Mouse (Mus musculus) lung, postnatal 36 days (tissue): Measurements from ENCODE around the gene Fads2.

Source experiments
- DNase-seq: peaks from one replicate; pipeline ENCODE4 v3.0.0; 2022; ENCODE audit warnings: mixed read lengths

The Fads2 gene

DNA sequence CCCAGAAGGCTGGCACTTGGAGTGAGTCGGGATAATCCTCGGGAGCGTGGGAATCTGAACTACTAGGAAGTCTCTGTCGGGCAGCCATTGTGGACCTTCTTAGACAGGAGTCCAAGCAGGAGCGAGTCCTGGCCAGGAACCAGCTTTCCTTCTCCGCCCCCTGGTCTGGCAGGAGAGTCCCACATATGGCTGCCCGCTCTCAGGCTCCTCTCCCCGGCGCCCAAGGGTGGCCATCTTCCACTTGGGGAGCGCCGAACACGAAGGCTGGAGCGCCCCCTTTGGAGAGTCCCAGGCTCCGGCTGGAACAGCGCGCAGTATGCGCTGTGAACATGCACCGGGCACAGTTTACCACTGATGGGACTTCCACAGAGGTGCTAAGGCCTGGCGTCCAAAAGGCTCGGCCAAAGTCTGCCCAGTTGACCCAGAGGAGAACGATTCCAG, 895 bp downstream of the Fads2 start:
- peak; percentile 88 for DNase-seq

DNA sequence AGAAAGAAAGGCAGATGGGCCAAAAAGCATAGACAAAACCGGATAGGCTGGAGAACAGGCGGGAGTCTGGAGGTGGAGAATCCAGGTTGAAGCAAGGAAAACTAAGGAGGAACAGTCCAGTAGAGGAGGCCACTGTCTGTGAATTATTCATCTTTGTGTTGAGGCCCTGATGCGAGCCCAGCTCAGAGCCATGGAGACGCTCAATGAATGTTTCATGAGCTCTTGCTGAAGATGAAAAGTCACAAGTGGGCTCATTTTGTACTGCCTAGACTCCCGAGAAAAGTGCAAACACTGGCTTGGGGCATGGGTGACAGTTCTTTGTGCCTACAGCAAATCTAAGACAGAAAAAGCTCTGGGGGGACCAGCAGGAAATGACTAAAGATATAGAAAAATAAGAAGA, 3.7 kb downstream of the Fads2 start:
- no peak for DNase-seq

DNA sequence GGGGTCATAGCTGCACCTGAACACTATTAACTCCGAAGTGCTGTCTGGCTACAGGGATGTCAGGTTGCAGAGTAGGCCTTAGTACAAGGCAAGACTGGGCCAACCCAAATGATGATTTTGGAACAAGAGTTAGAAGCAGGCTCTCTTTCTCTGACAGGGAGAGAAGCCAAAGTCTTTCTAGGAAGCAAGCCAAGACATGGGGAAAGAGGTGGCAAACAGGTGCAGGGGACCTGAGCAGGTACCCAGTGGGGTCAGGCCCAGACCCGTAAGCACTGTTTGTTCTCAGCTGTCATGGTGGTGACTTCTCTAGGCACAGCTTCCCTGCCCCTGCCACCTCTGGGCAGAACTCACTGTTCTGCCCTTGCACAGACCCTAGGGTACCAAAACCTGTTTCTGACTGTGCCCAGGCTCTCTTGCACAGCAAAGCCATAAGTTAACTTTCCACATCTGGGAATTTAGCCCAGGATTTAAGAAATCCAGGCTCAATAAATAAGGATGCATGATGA, 5.1 kb downstream of the Fads2 start:
- no peak for DNase-seq

DNA sequence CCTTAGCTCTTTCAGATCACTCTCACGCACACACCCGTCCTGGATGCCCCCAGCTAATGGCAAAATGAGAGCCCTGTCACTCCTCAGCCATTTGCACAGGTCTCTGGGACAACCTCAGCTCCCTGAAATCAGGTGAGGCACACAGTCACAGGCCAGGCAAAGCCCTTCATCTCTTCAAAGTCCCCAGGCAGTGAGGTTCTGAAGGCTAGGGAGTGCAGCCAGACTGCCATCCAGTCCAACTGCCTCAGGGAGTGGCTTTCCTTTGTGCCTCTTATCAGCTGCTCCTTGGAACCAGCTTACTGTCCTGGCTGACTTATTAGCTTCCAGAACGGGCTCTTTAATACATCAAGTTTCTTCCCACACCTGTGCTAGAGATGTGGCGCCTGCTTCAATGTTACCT, 6.9 kb downstream of the Fads2 start:
- no peak for DNase-seq

DNA sequence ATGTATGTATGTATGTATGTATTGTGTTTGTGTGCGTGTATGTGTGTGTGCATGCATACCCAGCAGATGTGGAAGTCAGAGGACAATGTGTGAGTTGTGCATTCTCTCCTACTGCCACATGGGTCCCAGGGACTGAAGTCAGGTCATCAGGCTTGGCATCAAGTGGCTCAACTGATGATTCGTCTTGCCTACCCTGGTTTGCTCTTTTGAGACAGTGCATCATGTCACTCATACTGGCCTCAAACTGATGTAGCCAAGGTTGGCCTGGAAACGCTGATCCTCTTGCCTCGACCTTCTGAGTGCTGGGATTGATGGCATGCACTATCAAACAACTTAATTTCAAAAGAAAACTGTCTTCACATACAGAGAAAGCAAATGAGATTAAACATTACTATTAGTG, 7.7 kb downstream of the Fads2 start:
- DNase-seq, result no peak

DNA sequence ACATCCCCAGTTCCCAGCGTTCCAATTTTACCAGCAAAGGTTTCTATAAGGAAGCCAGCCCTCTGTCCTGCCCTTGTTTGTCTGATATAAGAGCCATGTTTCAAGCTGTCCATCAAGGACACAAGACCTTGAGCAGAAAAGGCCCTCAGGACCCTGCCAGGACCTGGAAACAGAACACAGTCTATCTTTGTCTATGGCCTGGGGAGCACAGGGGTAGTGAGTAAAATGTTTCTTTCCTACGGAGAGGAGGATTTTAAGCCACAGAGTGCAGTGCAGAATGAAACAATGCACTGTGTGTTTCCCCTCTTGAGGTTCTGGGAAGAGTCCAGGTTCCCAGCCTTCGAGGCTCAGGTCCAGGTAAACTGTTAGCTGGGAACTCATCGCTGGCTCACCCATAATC, 14.6 kb downstream of the Fads2 start:
- DNase-seq, result no peak

GRCm38 (mm10) chr19:10085454-10085853, 16.1 kb downstream of the Fads2 start:
- no peak for DNase-seq

- DNase-seq, result no peak
Observed at GRCm38 (mm10) chr19:10082105-10082504, 19.4 kb downstream of the Fads2 start.

DNA sequence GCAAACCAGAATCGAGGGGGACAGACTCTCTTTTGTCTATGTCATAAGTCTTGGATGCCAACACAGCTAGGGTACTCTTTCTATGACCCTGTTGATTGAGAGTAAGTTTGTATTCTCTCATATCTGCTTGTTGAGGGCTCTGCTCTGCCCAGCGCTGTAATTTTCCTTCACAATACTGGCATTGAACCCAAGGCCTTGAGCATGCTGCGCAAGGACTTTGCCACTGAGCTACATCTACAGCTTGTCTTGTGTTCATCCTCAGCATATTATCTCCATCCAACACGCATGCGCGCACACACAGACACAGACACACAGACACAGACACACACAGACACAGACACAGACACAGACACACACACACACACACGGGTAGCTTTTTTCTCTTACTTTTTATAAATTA, 21.2 kb downstream of the Fads2 start:
- DNase-seq, result no peak

- no peak for DNase-seq
Observed at GRCm38 (mm10) chr19:10078392-10078791, 23.2 kb downstream of the Fads2 start.

DNA sequence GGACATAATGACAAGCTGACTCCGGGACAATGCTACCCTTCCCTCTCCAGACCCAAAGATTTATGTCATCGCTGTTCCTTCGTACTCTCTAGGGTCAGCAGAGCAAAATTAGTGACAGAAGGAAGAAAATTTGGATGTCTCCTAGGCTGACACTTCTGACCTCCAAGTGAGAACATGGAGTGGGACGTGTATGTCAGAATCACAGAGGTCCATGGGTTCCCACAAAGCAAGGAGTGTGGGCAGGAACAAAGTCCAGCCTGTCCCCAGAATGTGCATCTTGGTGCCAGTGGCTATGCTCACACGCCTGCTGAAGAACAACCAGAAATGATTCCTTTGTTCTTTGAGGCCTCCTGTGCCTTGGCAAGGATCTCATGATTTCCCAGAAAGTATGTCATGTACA, 28.4 kb downstream of the Fads2 start:
- no peak for DNase-seq

DNA sequence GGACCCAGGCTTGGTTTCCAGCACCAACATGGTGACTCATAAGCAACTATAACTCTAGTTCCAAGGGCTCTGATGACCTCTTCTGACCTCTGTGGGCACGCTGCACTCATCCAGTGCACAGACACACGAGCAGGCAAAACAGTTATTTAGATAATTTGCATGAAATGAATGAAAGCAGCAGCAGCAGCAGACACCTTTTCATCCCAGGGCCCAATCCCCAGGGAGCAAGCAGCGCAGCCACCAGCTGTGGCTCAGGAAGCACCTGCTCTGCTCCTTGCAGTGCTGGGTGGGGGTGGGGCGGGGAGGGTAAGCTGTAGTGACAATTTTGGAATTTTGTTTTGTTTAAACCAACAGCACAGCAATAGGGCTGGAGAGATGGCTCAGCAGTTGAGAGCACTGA, 29.7 kb downstream of the Fads2 start:
- no peak for DNase-seq

GRCm38 (mm10) chr19:10071166-10071565, 30.4 kb downstream of the Fads2 start:
- no peak for DNase-seq

DNA sequence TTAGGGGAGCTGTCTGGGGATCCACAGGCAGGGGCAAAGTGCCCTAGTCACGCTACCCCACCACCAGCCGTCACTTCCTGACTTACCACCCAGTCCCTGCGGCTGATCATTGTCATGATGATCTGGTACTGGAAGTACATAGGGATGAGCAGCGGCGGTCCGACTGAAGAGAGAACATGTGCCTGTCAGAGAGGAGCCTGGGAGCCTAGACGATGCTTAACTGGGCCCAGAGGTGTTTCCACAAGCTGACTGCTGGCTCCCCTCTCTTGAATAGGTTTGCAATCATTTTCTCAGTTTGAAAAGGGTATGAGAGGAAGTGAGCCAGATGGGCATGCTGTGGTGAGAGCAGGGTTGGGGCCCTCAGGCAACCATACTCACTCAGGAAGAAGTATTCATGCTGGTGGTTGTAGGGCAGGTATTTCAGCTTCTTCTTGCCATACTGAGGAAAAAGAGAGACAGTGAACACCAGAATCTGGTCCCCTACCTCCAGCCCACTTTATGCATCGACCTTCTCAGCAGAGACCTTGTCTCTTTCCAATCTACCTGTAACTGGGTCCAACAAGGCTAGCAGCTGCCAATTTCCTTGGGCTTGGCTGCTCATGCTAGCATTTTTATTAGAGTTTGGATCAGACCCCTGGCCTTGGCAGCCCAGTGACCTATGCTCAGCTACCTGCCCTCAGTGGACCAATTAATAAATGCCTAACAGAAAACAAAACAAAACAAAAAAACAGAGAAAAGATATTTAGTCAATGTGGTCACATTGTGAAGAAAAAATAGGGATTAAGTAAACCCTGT, 31.2 kb downstream of the Fads2 start:
- DNase-seq, result no peak

GRCm38 (mm10) chr19:10067701-10068100, 33.8 kb downstream of the Fads2 start:
- DNase-seq, result no peak

GRCm38 (mm10) chr19:10066502-10066901, 35.0 kb downstream of the Fads2 start:
- no peak for DNase-seq

GRCm38 (mm10) chr19:10066189-10066500, 35.4 kb downstream of the Fads2 start:
- DNase-seq, result no peak

GRCm38 (mm10) chr19:10065465-10066188, 35.9 kb downstream of the Fads2 start:
- no peak for DNase-seq

GRCm38 (mm10) chr19:10064173-10065012, 37.2 kb downstream of the Fads2 start:
- no peak for DNase-seq

GRCm38 (mm10) chr19:10062862-10063261, 38.7 kb downstream of the Fads2 start:
- DNase-seq, result no peak

DNA sequence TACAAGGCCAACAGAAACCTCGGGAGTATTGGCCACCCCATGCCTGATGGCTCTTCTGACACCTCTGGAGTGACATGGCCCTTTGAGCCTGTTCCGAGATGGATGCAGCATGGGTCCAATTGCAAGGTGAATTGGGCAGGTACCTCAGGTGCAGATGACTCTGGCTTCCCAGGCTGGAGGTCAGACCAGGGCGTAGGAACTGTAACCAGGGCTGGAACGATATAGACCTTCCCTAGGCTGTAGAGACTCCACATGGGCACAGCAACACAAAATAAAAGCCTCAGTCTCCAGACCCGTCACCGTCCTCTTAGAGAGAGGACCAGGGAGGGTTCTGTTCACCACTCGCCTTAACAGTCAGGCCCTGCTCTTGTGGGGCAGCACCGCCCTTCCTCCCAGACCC, 39.3 kb downstream of the Fads2 start:
- no peak for DNase-seq

DNA sequence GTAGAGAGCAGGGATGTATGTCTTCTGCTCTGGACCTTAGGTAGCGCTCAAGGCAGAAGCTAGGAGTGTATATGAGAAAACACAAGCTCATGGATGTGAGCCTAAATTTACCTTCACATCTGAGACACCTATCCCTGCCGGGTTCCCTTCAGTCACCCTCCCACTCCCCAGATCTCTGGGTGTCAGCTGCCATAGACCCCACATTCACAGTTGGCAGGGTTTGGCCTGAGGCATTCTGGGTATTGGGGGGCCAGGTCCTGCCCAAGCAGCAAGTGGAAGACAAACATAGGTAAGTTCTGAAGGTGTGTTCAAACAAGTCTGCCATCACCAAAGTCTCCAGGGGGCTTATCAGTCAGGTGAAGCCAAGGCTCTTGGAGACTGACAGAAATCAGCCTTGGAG, 39.9 kb downstream of the Fads2 start:
- no peak for DNase-seq

DNA sequence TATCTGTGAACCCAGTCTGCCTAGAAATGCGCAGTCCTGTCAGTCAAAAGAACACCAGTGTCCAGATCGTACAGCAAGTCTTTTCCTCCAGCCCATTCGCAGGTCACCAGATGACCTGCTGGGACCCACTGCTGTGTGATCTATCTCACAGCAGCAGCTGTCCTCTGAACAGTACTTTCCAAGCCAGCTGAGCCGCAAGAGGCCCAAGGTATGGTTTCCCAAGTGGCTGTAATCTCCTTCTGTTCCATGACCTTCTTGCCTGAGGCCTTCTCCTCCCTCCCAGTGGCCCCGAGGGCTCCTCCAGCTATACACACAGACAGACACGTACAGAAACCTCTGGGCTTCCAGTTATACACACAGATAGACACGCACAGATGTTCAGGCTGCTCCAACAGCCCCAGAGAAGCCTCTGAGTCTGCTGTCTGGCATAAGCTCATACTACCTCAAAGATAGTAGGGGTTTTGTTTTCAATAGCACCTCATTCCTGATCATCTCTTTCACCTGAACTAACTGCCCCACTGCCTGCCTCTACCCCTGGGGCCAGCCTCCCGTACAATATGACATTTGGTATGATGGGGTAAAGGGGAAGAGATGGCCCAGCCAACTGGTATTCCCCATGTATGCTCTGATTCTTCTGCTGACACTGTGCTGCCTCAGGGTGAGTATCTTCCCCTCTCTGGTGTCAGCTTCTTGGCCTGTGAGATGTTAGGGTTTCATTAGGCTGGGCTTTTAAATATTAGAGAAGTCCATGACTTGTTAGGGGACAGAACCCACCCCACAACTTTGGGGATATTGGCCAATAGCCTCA, 40.6 kb downstream of the Fads2 start:
- no peak for DNase-seq
